Mouse (Mus musculus) limb, embryonic 11.5 days (tissue): Measurements from ENCODE around the gene Letmd1. TPM values are rescaled to one million over a fixed set of nuclear protein-coding genes. Genes with fewer than 3 reads are reported as not detected.
"Not testable (repeated sequence)": the region's sequence is repeated elsewhere in the genome, so short reads cannot be mapped to it uniquely, and the experiment has no call there.

Experiments used
- ATAC-seq: fragments of 200-750 bp; cut with Nextera tagmentation; 2 replicates; pipeline ENCODE4 v1.8.0; 2017; ENCODE audit warnings: low read depth; ENCODE audit not compliant: insufficient number of reproducible peaks, low FRiP score, low TSS enrichment
- DNase-seq: peaks from one replicate; pipeline ENCODE4 v3.0.0-alpha.2; 2015; ENCODE audit warnings: low spot score
- H3K27ac ChIP-seq: fragments of 300-500 bp; sonication (generic); replicated peaks from 2 replicates; pipeline ENCODE4 v1.5.1; 2014; ENCODE audit warnings: low read depth, mild to moderate bottlenecking, low read length
- H3K27me3 ChIP-seq: fragments of 300-500 bp; sonication (generic); 2 replicates; pipeline ENCODE4 v1.6.1; 2014; ENCODE audit warnings: mild to moderate bottlenecking, low read length, mixed read lengths; ENCODE audit not compliant: control insufficient read depth, insufficient read depth
- H3K36me3 ChIP-seq: fragments of 300-500 bp; sonication (generic); 2 replicates; pipeline ENCODE4 v1.6.1; 2014; ENCODE audit warnings: mild to moderate bottlenecking, low read length, moderate library complexity, mixed read lengths; ENCODE audit not compliant: control insufficient read depth, insufficient read depth
- H3K4me1 ChIP-seq: fragments of 300-500 bp; sonication (generic); 2 replicates; pipeline ENCODE4 v1.6.1; 2014; ENCODE audit warnings: low read length, mixed read lengths; ENCODE audit not compliant: control insufficient read depth, insufficient read depth
- H3K4me2 ChIP-seq: fragments of 300-500 bp; sonication (generic); 2 replicates; pipeline ENCODE4 v1.6.1; 2014; ENCODE audit warnings: low read depth, mild to moderate bottlenecking, moderate library complexity; ENCODE audit not compliant: severe bottlenecking
- H3K4me3 ChIP-seq: fragments of 300-500 bp; sonication (generic); 2 replicates; pipeline ENCODE4 v1.5.1; 2014; ENCODE audit warnings: low read depth, low read length
- H3K9ac ChIP-seq: fragments of 300-500 bp; sonication (generic); 2 replicates; pipeline ENCODE4 v1.6.1; 2014; ENCODE audit warnings: mild to moderate bottlenecking, low read length
- H3K9me3 ChIP-seq: fragments of 300-500 bp; sonication (generic); 2 replicates; pipeline ENCODE4 v1.6.1; 2016; ENCODE audit warnings: low read length; ENCODE audit not compliant: control insufficient read depth
- WGBS: fragments of 180-500 bp; shearing (Covaris S2); extraction: QIAGEN DNeasy Blood & Tissue Kit; methylation state at CpG from one replicate; pipeline ENCODE4 v1.1.7; 2014; 5-methylcytosine and 5-hydroxymethylcytosine counted together
- polyA plus RNA-seq: library from polyadenylated mRNA; unstranded; fragments of >200 nt; fragmentation: Nextera tagmentation; extraction: Ambion mirVana; gene quantifications from 2 replicates; pipeline ENCODE4 v1.2.1, GENCODE M21; 2014

Letmd1 gene
- polyA plus RNA-seq, 1 experiment from 2014 or later: 31.4 TPM

DNA sequence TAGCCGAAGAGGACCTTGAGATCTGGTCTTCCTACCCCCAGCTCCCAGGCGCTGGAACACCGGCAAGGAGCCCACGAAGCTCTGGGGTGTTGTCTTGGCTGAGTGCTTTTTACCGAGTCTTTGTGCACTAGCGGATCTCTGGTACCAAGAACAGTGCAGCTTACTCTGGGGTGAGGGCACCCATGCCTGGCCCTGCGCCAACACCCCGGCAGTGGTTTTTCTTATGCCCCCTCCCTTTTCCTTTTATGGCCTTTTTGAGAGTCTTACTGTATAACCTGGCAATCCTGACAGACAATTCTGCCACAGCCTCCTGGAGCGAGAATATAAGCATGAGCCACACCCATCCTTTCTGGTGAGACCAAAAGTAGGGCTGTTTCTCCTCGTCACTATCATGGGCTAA lies 9.5 kb downstream of the Letmd1 start:
- no peak overlapping the region for H3K4me3 ChIP-seq
- DNase-seq (no peak), ATAC-seq (no peak)
- H3K36me3 ChIP-seq: peaks cover 24% of the 10 kb centered on the region
- H3K9me3 ChIP-seq: no peaks in the 10 kb centered on the region
- H3K4me1 ChIP-seq: no peaks in the 10 kb centered on the region
- H3K4me2 ChIP-seq: no peak overlapping the region
- no peak overlapping the region for H3K27ac ChIP-seq
- no peaks in the 10 kb centered on the region for H3K27me3 ChIP-seq
- 88% methylated on average over 10 of the region's 10 CpGs for WGBS
- H3K9ac ChIP-seq: no peak overlapping the region

DNA sequence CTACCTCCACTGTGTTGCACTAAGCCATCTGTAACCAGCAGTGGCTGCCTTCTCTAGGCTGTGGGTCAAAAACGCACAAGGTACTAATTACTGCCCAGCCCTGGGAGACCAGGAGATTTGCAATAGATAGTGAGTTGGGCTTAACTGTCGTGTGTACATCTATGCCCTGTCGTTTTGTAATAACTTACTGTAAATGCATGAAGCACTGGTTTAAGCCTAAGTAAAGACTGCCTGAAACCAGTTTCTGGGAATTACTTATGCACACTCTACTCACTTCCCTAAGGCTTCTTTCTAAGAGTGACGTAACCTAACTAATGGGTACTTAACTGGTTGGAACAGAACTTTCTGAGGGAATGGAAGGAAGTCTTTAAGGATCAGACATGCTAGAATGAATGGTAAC lies 10.1 kb downstream of the Letmd1 start:
- no peak overlapping the region for H3K4me2 ChIP-seq
- no peaks in the 10 kb centered on the region for H3K27me3 ChIP-seq
- H3K4me1 ChIP-seq: no peaks in the 10 kb centered on the region
- no peak overlapping the region for H3K27ac ChIP-seq
- DNase-seq: no peak
- H3K9ac ChIP-seq: no peak overlapping the region
- ATAC-seq: no peak
- peaks cover 24% of the 10 kb centered on the region for H3K36me3 ChIP-seq
- H3K9me3 ChIP-seq: no peaks in the 10 kb centered on the region
- whole genome bisulfite sequencing: 80% methylated on average over 4 of the region's 4 CpGs
- H3K4me3 ChIP-seq: no peak overlapping the region

DNA sequence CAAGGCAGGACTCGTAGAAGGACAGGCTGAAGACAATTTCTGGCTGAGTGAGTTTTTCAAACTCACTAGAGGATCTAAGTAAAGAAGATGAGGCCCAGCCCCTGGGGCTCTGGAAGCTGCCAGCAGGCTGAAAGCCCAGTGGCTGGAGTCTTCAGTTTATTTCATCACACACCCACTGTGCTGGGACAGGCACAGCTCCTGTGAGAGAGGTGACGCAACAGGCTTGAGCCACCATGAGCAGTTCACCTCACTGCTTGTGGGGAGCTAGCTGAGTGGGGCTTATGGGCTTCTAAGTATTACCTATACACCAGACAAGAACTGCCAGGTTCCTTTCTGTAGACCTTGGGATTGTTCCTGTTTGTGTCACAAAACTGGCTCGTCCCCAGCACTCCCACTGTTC lies 16.8 kb downstream of the Letmd1 start:
- 87% methylated on average over 3 of the region's 3 CpGs for WGBS
- no peaks in the 10 kb centered on the region for H3K4me1 ChIP-seq
- H3K27me3 ChIP-seq: no peaks in the 10 kb centered on the region
- H3K4me3 ChIP-seq: no peak overlapping the region
- ATAC-seq: no peak
- no peak for DNase-seq
- H3K4me2 ChIP-seq: no peak overlapping the region
- H3K27ac ChIP-seq: no peak overlapping the region
- H3K9me3 ChIP-seq: no peaks in the 10 kb centered on the region
- no peak overlapping the region for H3K9ac ChIP-seq
- H3K36me3 ChIP-seq: peaks cover 24% of the 10 kb centered on the region

DNA sequence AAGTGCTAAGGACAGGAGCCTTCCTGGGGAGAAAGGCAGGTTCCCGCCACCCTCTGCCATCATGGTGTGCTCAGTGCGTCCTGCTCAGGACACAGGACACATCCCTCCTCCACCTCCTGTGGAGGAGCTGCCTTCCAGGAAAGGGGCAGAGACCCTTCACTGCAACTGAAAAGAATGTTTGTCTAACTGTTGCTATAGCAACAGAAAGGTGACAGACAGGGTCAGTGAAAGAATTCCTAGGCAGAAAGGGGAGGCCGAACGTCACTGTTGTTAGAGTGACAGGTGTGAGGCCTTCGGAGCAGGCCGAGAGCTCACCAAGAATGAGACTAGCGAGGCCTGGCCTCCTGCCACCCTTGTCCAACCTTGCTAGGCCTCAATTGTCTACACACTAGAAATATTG lies 17.6 kb downstream of the Letmd1 start:
- WGBS: 64% methylated on average over 7 of the region's 7 CpGs
- H3K36me3 ChIP-seq: peaks cover 18% of the 10 kb centered on the region
- DNase-seq: no peak

DNA sequence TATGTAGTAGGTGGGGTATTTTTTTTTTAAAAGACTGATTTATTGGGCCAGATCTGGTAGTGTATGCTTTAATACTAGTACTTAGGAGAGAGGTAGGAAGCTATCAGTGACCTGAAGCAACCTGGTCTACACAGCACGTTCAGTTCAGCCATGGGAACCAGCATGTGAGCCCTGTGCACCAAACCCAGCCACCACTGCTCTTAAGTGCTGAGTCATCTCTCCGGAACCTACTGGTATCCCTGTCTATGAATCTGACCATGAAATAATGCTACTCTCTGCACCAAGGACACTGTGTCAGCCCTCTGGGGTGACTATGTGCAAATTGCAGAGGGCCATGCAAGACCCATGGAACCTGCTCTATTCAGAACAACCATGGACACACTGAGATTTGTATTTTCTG lies 18.2 kb downstream of the Letmd1 start:
- H3K4me1 ChIP-seq: peaks cover 2% of the 10 kb centered on the region; the same call in 1 of the 2 replicates
- no peak for ATAC-seq
- H3K4me3 ChIP-seq: no peak overlapping the region
- DNase-seq: no peak
- H3K27ac ChIP-seq: no peak overlapping the region
- WGBS: 94% methylated on average over 2 of the region's 2 CpGs
- no peaks in the 10 kb centered on the region for H3K27me3 ChIP-seq
- peaks cover 14% of the 10 kb centered on the region for H3K36me3 ChIP-seq
- H3K9me3 ChIP-seq: no peaks in the 10 kb centered on the region
- H3K9ac ChIP-seq: no peak overlapping the region
- H3K4me2 ChIP-seq: no peak overlapping the region

More for the DNA sequence above, 17.6 kb downstream of the Letmd1 start:
- Histone ChIP-seq H3K4me2 (no peak overlapping the region), H3K27me3 (no peaks in the 10 kb centered on the region), H3K27ac (no peak overlapping the region), H3K9ac (no peak overlapping the region), H3K4me1 (no peaks in the 10 kb centered on the region), H3K4me3 (no peak overlapping the region), H3K9me3 (no peaks in the 10 kb centered on the region)
- ATAC-seq: no peak

DNA sequence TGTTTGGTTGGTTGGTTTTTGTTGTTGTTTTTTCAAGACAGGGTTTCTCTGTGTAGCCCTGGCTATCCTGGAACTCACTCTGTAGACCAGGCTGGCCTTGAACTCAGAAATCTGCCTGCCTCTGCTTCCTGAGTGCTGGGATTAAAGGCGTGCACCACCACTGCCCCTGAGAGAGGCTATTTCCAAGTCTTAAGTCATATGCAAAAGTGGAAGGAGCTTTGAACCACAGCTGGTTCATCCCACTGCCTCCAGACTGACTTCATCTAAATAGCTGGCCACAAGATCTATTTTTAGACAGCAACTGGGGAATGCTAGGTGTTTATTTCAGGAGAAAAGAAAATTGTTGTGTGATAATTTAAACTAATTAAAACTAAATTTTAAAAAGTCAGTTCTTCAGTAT lies 19.5 kb downstream of the Letmd1 start:
- H3K4me3 ChIP-seq, ATAC-seq, H3K27ac ChIP-seq, H3K9ac ChIP-seq, H3K4me2 ChIP-seq, DNase-seq, H3K4me1 ChIP-seq, H3K9me3 ChIP-seq, H3K27me3 ChIP-seq, H3K36me3 ChIP-seq: not testable (repeated sequence)
- WGBS: 88% methylated on average over 1 of the region's 1 CpGs

DNA sequence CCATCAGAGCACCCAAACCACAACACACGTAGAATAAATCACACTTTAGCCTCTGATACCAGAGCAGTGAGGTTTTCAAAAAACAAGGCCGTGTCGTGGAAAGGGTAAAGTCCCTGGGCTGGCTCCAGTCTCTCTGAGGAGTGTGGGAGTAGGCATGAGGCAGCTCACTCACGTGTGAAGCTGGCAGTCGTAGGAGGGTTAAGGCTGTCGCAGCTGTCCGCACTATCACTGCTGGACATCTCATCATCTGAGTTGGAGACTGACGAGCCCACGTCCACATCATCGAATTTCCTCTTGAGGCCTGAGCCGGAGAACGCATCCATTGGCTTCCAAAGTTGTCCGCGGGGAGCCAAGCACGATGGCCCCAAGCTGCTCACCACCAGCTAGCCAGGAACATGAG lies 20.4 kb downstream of the Letmd1 start:
- Histone ChIP-seq H3K36me3 (peaks cover 2% of the 10 kb centered on the region; the same call in 1 of the 2 replicates), H3K4me1 (peaks cover 14% of the 10 kb centered on the region; the same call in 1 of the 2 replicates), H3K27ac (no peak overlapping the region), H3K4me2 (no peak overlapping the region), H3K9ac (no peak overlapping the region), H3K9me3 (no peaks in the 10 kb centered on the region), H3K4me3 (no peak overlapping the region), H3K27me3 (no peaks in the 10 kb centered on the region)
- WGBS: 90% methylated on average over 15 of the region's 15 CpGs
- ATAC-seq (no peak), DNase-seq (no peak)

DNA sequence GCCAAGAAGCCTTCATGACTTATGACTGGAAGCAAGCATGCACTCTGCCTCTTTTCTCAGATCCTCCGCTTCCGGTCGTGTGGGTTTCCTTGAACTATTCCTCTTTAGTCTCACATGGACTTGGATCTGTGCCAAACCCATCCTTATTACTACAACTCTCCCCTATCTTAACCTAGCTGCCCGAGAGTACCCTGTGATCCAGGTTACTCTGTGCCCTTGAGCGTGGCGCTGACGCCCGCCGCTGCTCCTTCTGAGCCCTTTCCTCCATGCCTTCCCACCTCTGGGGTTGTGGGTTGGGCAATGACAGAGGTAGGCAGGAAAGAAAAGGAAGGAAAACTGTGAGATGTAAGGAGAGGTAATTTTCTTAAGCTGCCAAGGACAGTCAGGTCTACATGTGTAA lies 23.1 kb downstream of the Letmd1 start:
- H3K4me2 ChIP-seq: no peak overlapping the region

DNA sequence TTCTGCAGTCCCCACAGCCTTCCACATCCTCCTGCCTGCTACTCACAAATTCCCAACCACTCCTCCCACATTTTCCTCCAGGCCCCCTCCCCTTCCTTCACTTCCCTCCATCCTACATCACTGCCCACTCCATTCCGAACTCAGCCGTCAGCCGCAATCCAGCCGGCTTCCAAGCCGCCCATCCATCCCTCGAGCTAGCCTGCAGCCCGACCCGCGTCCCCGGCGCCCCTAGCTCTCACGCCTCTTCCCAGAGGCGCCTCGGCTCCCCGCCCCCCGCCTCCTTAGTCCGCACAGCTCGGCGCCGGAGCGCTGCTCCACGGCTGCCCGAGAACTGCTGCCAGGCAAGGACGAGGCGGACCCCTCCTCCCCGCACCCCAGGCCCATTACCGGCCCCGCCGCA lies 25.8 kb downstream of the Letmd1 start:
- H3K36me3 ChIP-seq: no peaks in the 10 kb centered on the region
- H3K4me2 ChIP-seq: peak overlapping the region; percentile 81
- H3K9ac ChIP-seq: peak overlapping the region; percentile 97
- DNase-seq (no peak), ATAC-seq (peak; percentile 85)
- peaks cover 14% of the 10 kb centered on the region; the same call in 1 of the 2 replicates for H3K4me1 ChIP-seq
- H3K27me3 ChIP-seq: no peaks in the 10 kb centered on the region
- under 1% methylated on average over 29 of the region's 29 CpGs for WGBS
- H3K27ac ChIP-seq: peak overlapping the region; percentile 92
- no peaks in the 10 kb centered on the region for H3K9me3 ChIP-seq
- H3K4me3 ChIP-seq: peak overlapping the region; percentile 89

More for the DNA sequence above, 23.1 kb downstream of the Letmd1 start:
- ATAC-seq: no peak
- peaks cover 14% of the 10 kb centered on the region; the same call in 1 of the 2 replicates for H3K4me1 ChIP-seq
- H3K9me3 ChIP-seq: no peaks in the 10 kb centered on the region
- H3K27me3 ChIP-seq: no peaks in the 10 kb centered on the region
- WGBS: 90% methylated on average over 9 of the region's 9 CpGs
- no peak for DNase-seq
- no peak overlapping the region for H3K9ac ChIP-seq
- H3K36me3 ChIP-seq: no peaks in the 10 kb centered on the region; the same call in 1 of the 2 replicates
- no peak overlapping the region for H3K4me3 ChIP-seq
- no peak overlapping the region for H3K27ac ChIP-seq
